Mouse (Mus musculus) stomach, postnatal 0 days (tissue): ENCODE results near the gene Meltf. TPM values are rescaled to one million over a fixed set of nuclear protein-coding genes. Genes with fewer than 3 reads are reported as not detected.

Experiments used
- ATAC-seq: fragments of 200-750 bp; cut with Nextera tagmentation; 2 replicates; pipeline ENCODE4 v1.8.0; 2017; ENCODE audit not compliant: low FRiP score, low TSS enrichment
- DNase-seq: peaks from one replicate; pipeline ENCODE4 v3.0.0-alpha.2; 2016; ENCODE audit warnings: low spot score
- H3K27ac ChIP-seq: fragments of 300-500 bp; sonication (generic); replicated peaks from 2 replicates; pipeline ENCODE4 v1.5.1; 2014; ENCODE audit warnings: mild to moderate bottlenecking, control low read depth
- H3K27me3 ChIP-seq: fragments of 300-500 bp; sonication (generic); 2 replicates; pipeline ENCODE4 v1.6.1; 2014; ENCODE audit warnings: low read length; ENCODE audit not compliant: control insufficient read depth, insufficient read depth
- H3K36me3 ChIP-seq: fragments of 300-500 bp; sonication (generic); 2 replicates; pipeline ENCODE4 v1.6.1; 2014; ENCODE audit warnings: low read length, mixed read lengths; ENCODE audit not compliant: control insufficient read depth, insufficient read depth
- H3K4me1 ChIP-seq: fragments of 300-500 bp; sonication (generic); replicated peaks from 2 replicates; pipeline ENCODE4 v1.6.1; 2014; ENCODE audit warnings: antibody characterized with exemption; ENCODE audit not compliant: control insufficient read depth, insufficient read depth
- H3K4me2 ChIP-seq: fragments of 300-500 bp; sonication (generic); replicated peaks from 2 replicates; pipeline ENCODE4 v1.6.1; 2014; ENCODE audit warnings: low read depth, mild to moderate bottlenecking, control low read depth, moderate library complexity
- H3K4me3 ChIP-seq: fragments of 300-500 bp; sonication (generic); 2 replicates; pipeline ENCODE4 v1.5.1; 2014; ENCODE audit warnings: low read depth, low read length, control low read depth
- H3K9ac ChIP-seq: fragments of 300-500 bp; sonication (generic); 2 replicates; pipeline ENCODE4 v1.6.1; 2014; ENCODE audit warnings: mild to moderate bottlenecking, low read length, control low read depth, mixed read lengths
- H3K9me3 ChIP-seq: fragments of 300-500 bp; sonication (generic); 2 replicates; pipeline ENCODE4 v1.6.1; 2016; ENCODE audit warnings: low read length; ENCODE audit not compliant: control insufficient read depth
- CTCF ChIP-seq: IDR thresholded peaks from 2 replicates; pipeline ENCODE4 v1.5.1; 2016; ENCODE audit warnings: antibody characterized with exemption, low read depth, mild to moderate bottlenecking, moderate library complexity
- EP300 ChIP-seq: optimal IDR thresholded peaks from 2 replicates; pipeline ENCODE3; 2016; ENCODE audit warnings: antibody characterized with exemption
- WGBS: fragments of 180-500 bp; shearing (Covaris S2); extraction: QIAGEN DNeasy Blood & Tissue Kit; methylation state at CpG from one replicate; pipeline ENCODE4 v1.1.7; 2014; 5-methylcytosine and 5-hydroxymethylcytosine counted together
- polyA plus RNA-seq: library from polyadenylated mRNA; unstranded; fragments of >200 nt; fragmentation: Nextera tagmentation; extraction: Ambion mirVana; gene quantifications from 2 replicates; pipeline ENCODE4 v1.2.1, GENCODE M21; 2015

Gene Meltf
- polyA plus RNA-seq, 1 experiment from 2014 or later: not detected

GRCm38 (mm10) chr16:31926091-31926490 lies 47.5 kb downstream of the Meltf start:
- Histone ChIP-seq H3K4me2 (no peak overlapping the region), H3K27me3 (no peaks in the 10 kb centered on the region), H3K4me1 (no peaks in the 10 kb centered on the region), H3K9ac (no peak overlapping the region), H3K27ac (no peak overlapping the region), H3K4me3 (no peak overlapping the region), H3K36me3 (no peaks in the 10 kb centered on the region), H3K9me3 (no peaks in the 10 kb centered on the region)
- WGBS: 49% methylated on average over 6 of the region's 6 CpGs
- ATAC-seq (peak; percentile 76), DNase-seq (peak; percentile 66)
- TF ChIP-seq EP300 (peak; percentile 33), CTCF (no peak)

GRCm38 (mm10) chr16:31926547-31927182 lies 48.1 kb downstream of the Meltf start:
- no peak for DNase-seq
- no peak overlapping the region for H3K9ac ChIP-seq
- H3K27me3 ChIP-seq: no peaks in the 10 kb centered on the region
- no peaks in the 10 kb centered on the region for H3K36me3 ChIP-seq
- no peak overlapping the region for H3K27ac ChIP-seq
- no peaks in the 10 kb centered on the region for H3K9me3 ChIP-seq
- H3K4me2 ChIP-seq: no peak overlapping the region
- 74% methylated on average over 13 of the region's 13 CpGs for WGBS
- TF ChIP-seq CTCF (no peak), EP300 (no peak)
- no peaks in the 10 kb centered on the region for H3K4me1 ChIP-seq
- ATAC-seq: no peak
- H3K4me3 ChIP-seq: no peak overlapping the region

GRCm38 (mm10) chr16:31927412-31927811 lies 48.8 kb downstream of the Meltf start:
- 81% methylated on average over 5 of the region's 5 CpGs for WGBS
- H3K9ac ChIP-seq: no peak overlapping the region
- no peak for ATAC-seq

GRCm38 (mm10) chr16:31931330-31931729 lies 52.7 kb downstream of the Meltf start:
- WGBS: 50% methylated on average over 17 of the region's 17 CpGs
- H3K36me3 ChIP-seq: no peaks in the 10 kb centered on the region
- no peaks in the 10 kb centered on the region for H3K9me3 ChIP-seq
- H3K4me2 ChIP-seq: peak overlapping the region; percentile 20
- ATAC-seq (no peak), DNase-seq (peak; percentile 34)
- H3K4me3 ChIP-seq: no peak overlapping the region
- TF ChIP-seq CTCF (no peak), EP300 (no peak)
- no peaks in the 10 kb centered on the region for H3K27me3 ChIP-seq
- no peaks in the 10 kb centered on the region; the same call in 1 of the 2 replicates for H3K4me1 ChIP-seq
- H3K9ac ChIP-seq: no peak overlapping the region
- H3K27ac ChIP-seq: no peak overlapping the region

More at GRCm38 (mm10) chr16:31927412-31927811, 48.8 kb downstream of the Meltf start:
- Histone ChIP-seq H3K9me3 (no peaks in the 10 kb centered on the region), H3K27ac (no peak overlapping the region), H3K4me1 (no peaks in the 10 kb centered on the region), H3K4me2 (no peak overlapping the region), H3K4me3 (no peak overlapping the region), H3K27me3 (no peaks in the 10 kb centered on the region), H3K36me3 (no peaks in the 10 kb centered on the region)
- TF ChIP-seq CTCF: no peak
- TF ChIP-seq EP300: no peak
- DNase-seq: no peak

GRCm38 (mm10) chr16:31932255-31932654 lies 53.6 kb downstream of the Meltf start:
- no peak overlapping the region; the same call in 1 of the 2 replicates for H3K9ac ChIP-seq
- H3K4me3 ChIP-seq: no peak overlapping the region
- ATAC-seq (no peak), DNase-seq (no peak)
- H3K9me3 ChIP-seq: no peaks in the 10 kb centered on the region
- 66% methylated on average over 5 of the region's 5 CpGs for WGBS
- 0 out of 2 replicates have a peak overlapping the region, but pooled peaks have one; percentile 13 for H3K27ac ChIP-seq
- peak overlapping the region; percentile 83; the same call in 1 of the 2 replicates for H3K4me2 ChIP-seq
- TF ChIP-seq CTCF: no peak
- no peak for TF ChIP-seq EP300
- no peaks in the 10 kb centered on the region for H3K36me3 ChIP-seq
- no peaks in the 10 kb centered on the region; the same call in 1 of the 2 replicates for H3K4me1 ChIP-seq
- no peaks in the 10 kb centered on the region for H3K27me3 ChIP-seq

- ATAC-seq: peak; percentile 88
- Histone ChIP-seq H3K27ac (peak overlapping the region; percentile 78), H3K4me2 (peak overlapping the region; percentile 83), H3K27me3 (no peaks in the 10 kb centered on the region), H3K9ac (peak overlapping the region; percentile 64), H3K4me1 (no peaks in the 10 kb centered on the region; the same call in 1 of the 2 replicates), H3K36me3 (no peaks in the 10 kb centered on the region), H3K4me3 (peak overlapping the region; percentile 52), H3K9me3 (no peaks in the 10 kb centered on the region)
- WGBS: under 1% methylated on average over 50 of the region's 50 CpGs
- peak; percentile 96 for TF ChIP-seq CTCF
- TF ChIP-seq EP300: no peak
- DNase-seq: peak; percentile 86
Observed at GRCm38 (mm10) chr16:31932840-31933697, 54.5 kb downstream of the Meltf start.
